Mouse (Mus musculus) lung, postnatal 0 days (tissue): ENCODE measurements around the gene Cldn1. TPM values are rescaled to one million over a fixed set of nuclear protein-coding genes. Genes with fewer than 3 reads are reported as not detected.

ENCODE experiments used
- ATAC-seq: fragments of 200-750 bp; cut with Nextera tagmentation; 2 replicates; pipeline ENCODE4 v1.8.0; 2017; ENCODE audit warnings: moderate library complexity
- DNase-seq: peaks from one replicate; pipeline ENCODE4 v3.0.0-alpha.2; 2016; ENCODE audit warnings: low spot score
- H3K27ac ChIP-seq: fragments of 300-500 bp; sonication (generic); 2 replicates; pipeline ENCODE4 v1.5.1; 2014; ENCODE audit warnings: antibody characterized with exemption, mild to moderate bottlenecking, low read length, mixed read lengths
- H3K27me3 ChIP-seq: fragments of 300-500 bp; sonication (generic); replicated peaks from 2 replicates; pipeline ENCODE4 v1.6.1; 2014; ENCODE audit warnings: low read length, mixed read lengths; ENCODE audit not compliant: insufficient read depth
- H3K36me3 ChIP-seq: fragments of 300-500 bp; sonication (generic); 2 replicates; pipeline ENCODE4 v1.6.1; 2014; ENCODE audit warnings: low read length, mixed read lengths; ENCODE audit not compliant: insufficient read depth
- H3K4me1 ChIP-seq: fragments of 300-500 bp; sonication (generic); 2 replicates; pipeline ENCODE4 v1.6.1; 2014; ENCODE audit warnings: antibody characterized with exemption, low read depth, low read length, mixed read lengths; ENCODE audit not compliant: insufficient read depth
- H3K4me2 ChIP-seq: fragments of 300-500 bp; sonication (generic); replicated peaks from 2 replicates; pipeline ENCODE4 v1.6.1; 2014; ENCODE audit warnings: low read depth, mild to moderate bottlenecking, low read length, moderate library complexity, mixed read lengths
- H3K4me3 ChIP-seq: fragments of 300-500 bp; sonication (generic); 2 replicates; pipeline ENCODE4 v1.5.1; 2014; ENCODE audit warnings: low read depth, low read length
- H3K9ac ChIP-seq: fragments of 300-500 bp; sonication (generic); replicated peaks from 2 replicates; pipeline ENCODE4 v1.6.1; 2014; ENCODE audit warnings: low read depth, mild to moderate bottlenecking
- H3K9me3 ChIP-seq: fragments of 300-500 bp; sonication (generic); 2 replicates; pipeline ENCODE4 v1.6.1; 2016; ENCODE audit warnings: low read length, mixed read lengths
- CTCF ChIP-seq: IDR thresholded peaks from 2 replicates; pipeline ENCODE4 v1.5.1; 2016; ENCODE audit warnings: antibody characterized with exemption, mild to moderate bottlenecking
- EP300 ChIP-seq: IDR thresholded peaks from 2 replicates; pipeline ENCODE4 v1.6.1; 2016; ENCODE audit warnings: antibody characterized with exemption, mild to moderate bottlenecking, control low read depth
- WGBS: fragments of 180-500 bp; shearing (Covaris S2); extraction: QIAGEN DNeasy Blood & Tissue Kit; methylation state at CpG from one replicate; pipeline ENCODE4 v1.1.7; 2014; 5-methylcytosine and 5-hydroxymethylcytosine counted together
- polyA plus RNA-seq: library from polyadenylated mRNA; unstranded; fragments of >200 nt; fragmentation: Nextera tagmentation; extraction: Ambion mirVana; gene quantifications from 2 replicates; pipeline ENCODE4 v1.2.1, GENCODE M21; 2015

Gene Cldn1
- polyA plus RNA-seq, 1 experiment from 2014 or later: 8.0 TPM

- 65% methylated on average over 3 of the region's 3 CpGs for WGBS
- no peaks in the 10 kb centered on the region for H3K36me3 ChIP-seq
Observed at GRCm38 (mm10) chr16:26360694-26361093, 10.9 kb downstream of the Cldn1 start.

GRCm38 (mm10) chr16:26359619-26360018 is 12.0 kb downstream of the Cldn1 start:
- H3K36me3 ChIP-seq: no peaks in the 10 kb centered on the region
- TF ChIP-seq CTCF (no peak), EP300 (no peak)
- no peaks in the 10 kb centered on the region for H3K27me3 ChIP-seq
- no peaks in the 10 kb centered on the region; the same call in 1 of the 2 replicates for H3K4me1 ChIP-seq
- DNase-seq (no peak), ATAC-seq (no peak)
- no peak overlapping the region for H3K4me2 ChIP-seq
- no peak overlapping the region for H3K27ac ChIP-seq
- H3K9ac ChIP-seq: no peak overlapping the region
- no peaks in the 10 kb centered on the region for H3K9me3 ChIP-seq
- WGBS: 71% methylated on average over 4 of the region's 4 CpGs
- no peak overlapping the region for H3K4me3 ChIP-seq

More at GRCm38 (mm10) chr16:26360694-26361093, 10.9 kb downstream of the Cldn1 start:
- Histone ChIP-seq H3K27me3 (no peaks in the 10 kb centered on the region), H3K4me2 (no peak overlapping the region), H3K4me3 (no peak overlapping the region), H3K9me3 (no peaks in the 10 kb centered on the region), H3K9ac (no peak overlapping the region), H3K27ac (no peak overlapping the region), H3K4me1 (no peaks in the 10 kb centered on the region; the same call in 1 of the 2 replicates)
- ATAC-seq (no peak), DNase-seq (no peak)
- no peak for TF ChIP-seq EP300
- TF ChIP-seq CTCF: no peak

DNA sequence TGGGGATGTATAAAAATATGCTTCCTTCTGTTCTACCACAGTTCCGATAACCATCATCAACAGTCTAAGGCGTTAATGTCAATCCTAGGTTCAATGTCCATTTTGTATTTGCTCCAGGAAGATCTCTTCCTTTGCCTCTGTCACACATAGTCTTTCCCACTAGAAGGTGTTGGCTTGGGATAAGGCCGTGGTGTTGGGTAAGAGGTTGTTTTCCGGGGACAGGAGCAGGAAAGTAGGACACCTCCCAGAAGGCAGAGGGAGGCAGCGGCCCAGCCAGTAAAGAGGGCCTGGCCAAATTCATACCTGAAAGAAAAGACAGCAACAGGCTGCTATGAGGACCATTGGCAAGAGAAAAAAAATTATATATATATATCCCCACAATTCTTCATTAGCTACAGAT is 12.7 kb downstream of the Cldn1 start:
- H3K4me1 ChIP-seq: no peaks in the 10 kb centered on the region; the same call in 1 of the 2 replicates
- WGBS: 69% methylated on average over 5 of the region's 5 CpGs
- no peak for DNase-seq
- no peak for ATAC-seq
- no peak overlapping the region for H3K27ac ChIP-seq
- TF ChIP-seq EP300: no peak
- no peak for TF ChIP-seq CTCF
- H3K27me3 ChIP-seq: no peaks in the 10 kb centered on the region
- H3K4me2 ChIP-seq: no peak overlapping the region
- no peaks in the 10 kb centered on the region for H3K9me3 ChIP-seq
- H3K36me3 ChIP-seq: no peaks in the 10 kb centered on the region
- no peak overlapping the region for H3K9ac ChIP-seq
- H3K4me3 ChIP-seq: no peak overlapping the region

DNA sequence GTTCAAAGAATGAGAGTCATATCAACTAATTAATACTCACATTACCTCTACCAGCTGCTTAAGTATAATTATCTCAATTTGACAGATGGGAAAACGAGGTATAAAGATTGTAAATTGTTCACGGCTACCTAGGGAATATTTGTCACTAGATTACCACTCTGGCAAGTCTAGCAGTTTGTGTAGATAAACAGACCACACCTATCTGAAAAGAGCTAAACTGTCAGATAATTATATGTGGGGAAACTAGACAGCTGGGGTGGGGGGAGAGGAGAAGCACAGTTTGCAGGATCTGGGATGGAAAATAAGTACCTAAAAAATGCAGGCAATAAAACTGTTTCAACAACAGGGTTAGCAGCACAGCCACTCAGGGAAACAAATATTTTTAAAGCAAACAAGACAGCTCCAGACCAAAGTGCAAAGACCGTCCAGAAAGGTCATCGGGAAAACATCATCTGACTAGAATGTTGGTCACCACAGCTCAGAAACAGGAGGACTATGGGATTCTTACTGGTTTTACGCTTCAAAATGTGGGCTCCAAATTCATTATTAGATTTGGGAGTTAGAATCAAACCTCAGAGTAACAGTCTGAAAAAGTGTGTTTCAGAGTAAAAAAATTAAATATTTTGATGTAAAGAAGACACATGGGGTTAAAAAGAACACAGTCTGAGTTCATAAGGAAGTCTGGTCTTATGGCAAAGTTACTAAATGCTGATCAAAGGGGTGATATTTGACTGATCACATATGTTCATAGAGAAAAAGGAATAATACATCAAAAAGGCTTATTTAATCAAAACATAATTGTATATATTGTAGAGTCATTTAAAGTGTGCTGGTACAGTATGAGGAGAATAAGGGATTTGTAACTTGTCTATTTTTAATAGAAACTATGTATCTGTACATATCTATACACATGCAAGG is 13.5 kb downstream of the Cldn1 start:
- ATAC-seq (no peak), DNase-seq (peak; percentile 19)
- 46% methylated on average over 5 of the region's 5 CpGs for WGBS
- Histone ChIP-seq H3K9me3 (no peaks in the 10 kb centered on the region), H3K4me3 (no peak overlapping the region), H3K9ac (no peak overlapping the region), H3K36me3 (no peaks in the 10 kb centered on the region), H3K27ac (no peak overlapping the region), H3K4me2 (no peak overlapping the region), H3K4me1 (no peaks in the 10 kb centered on the region; the same call in 1 of the 2 replicates), H3K27me3 (no peaks in the 10 kb centered on the region)
- TF ChIP-seq EP300 (no peak), CTCF (no peak)

GRCm38 (mm10) chr16:26355513-26355912 is 16.1 kb downstream of the Cldn1 start:
- Histone ChIP-seq H3K4me1 (no peaks in the 10 kb centered on the region; the same call in 1 of the 2 replicates), H3K4me2 (no peak overlapping the region), H3K9ac (no peak overlapping the region), H3K27me3 (no peaks in the 10 kb centered on the region), H3K4me3 (no peak overlapping the region), H3K36me3 (no peaks in the 10 kb centered on the region), H3K9me3 (no peaks in the 10 kb centered on the region), H3K27ac (no peak overlapping the region)
- WGBS: 69% methylated on average over 1 of the region's 1 CpGs
- no peak for TF ChIP-seq CTCF
- no peak for TF ChIP-seq EP300
- ATAC-seq (no peak), DNase-seq (no peak)

DNA sequence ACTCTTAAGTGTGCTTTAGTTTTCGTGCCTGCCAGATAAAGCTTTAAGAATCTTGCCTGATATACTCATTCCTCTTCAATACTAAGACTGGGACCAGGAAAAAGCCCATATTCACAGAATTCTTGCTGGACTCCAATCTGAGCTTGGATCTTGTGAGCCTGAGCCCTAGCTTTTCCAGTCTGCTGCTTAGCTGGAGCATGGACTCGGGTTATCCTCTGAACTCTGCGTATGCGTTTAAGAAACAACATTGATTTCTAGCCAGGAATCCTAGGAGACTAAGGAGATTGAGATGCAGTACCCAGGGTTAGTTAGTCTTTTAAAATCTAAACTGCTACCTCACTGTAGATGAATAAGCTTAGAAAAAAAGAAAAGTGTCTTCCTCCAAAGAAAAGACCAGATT is 20.9 kb downstream of the Cldn1 start:
- H3K4me2 ChIP-seq: no peak overlapping the region
- no peak overlapping the region for H3K9ac ChIP-seq
- no peaks in the 10 kb centered on the region for H3K9me3 ChIP-seq
- no peak overlapping the region for H3K27ac ChIP-seq
- H3K4me3 ChIP-seq: no peak overlapping the region
- 69% methylated on average over 4 of the region's 4 CpGs for WGBS
- no peaks in the 10 kb centered on the region for H3K36me3 ChIP-seq
- TF ChIP-seq CTCF: no peak
- no peak for TF ChIP-seq EP300
- no peaks in the 10 kb centered on the region for H3K4me1 ChIP-seq
- no peaks in the 10 kb centered on the region for H3K27me3 ChIP-seq
- DNase-seq (no peak), ATAC-seq (no peak)
